Mouse (Mus musculus): ENCODE data around the gene H2al1f. TPM values are rescaled to one million over a fixed set of nuclear protein-coding genes. Genes with fewer than 3 reads are reported as not detected.

H2al1f gene
- polyA plus RNA-seq, 1 experiment from 2014 or later, result not detected

GRCm38 (mm10) chrX:11346756-11347155 is 31.8 kb downstream of the H2al1f start:
- WGBS, result 86% methylated on average over 3 of the region's 3 CpGs
- no peak overlapping the region for H3K9ac ChIP-seq (ENCODE audit: low read length)
- no peak overlapping the region for H3K27ac ChIP-seq (ENCODE audit: low read length)
- no peak for ATAC-seq (ENCODE audit: low read depth)
- H3K4me3 ChIP-seq (ENCODE audit: low read length), result no peak overlapping the region
- no peaks in the 10 kb centered on the region for H3K9me3 ChIP-seq (ENCODE audit: control insufficient read depth, low read length)
- H3K4me1 ChIP-seq (replicated peaks; ENCODE audit: control insufficient read depth, insufficient read depth, low read length), result no peaks in the 10 kb centered on the region
- no peak overlapping the region for H3K4me2 ChIP-seq (ENCODE audit: low read depth, low read length)
- H3K27me3 ChIP-seq (ENCODE audit: control insufficient read depth, insufficient read depth, low read depth, low read length), result no peaks in the 10 kb centered on the region
- H3K36me3 ChIP-seq (ENCODE audit: control insufficient read depth, insufficient read depth, low read length), result no peaks in the 10 kb centered on the region

- ATAC-seq (ENCODE audit: low read depth), result no peak
- H3K4me3 ChIP-seq (ENCODE audit: low read length), result no peak overlapping the region
- no peaks in the 10 kb centered on the region for H3K9me3 ChIP-seq (ENCODE audit: control insufficient read depth, low read length)
- H3K27ac ChIP-seq (ENCODE audit: low read length), result no peak overlapping the region
- WGBS, result 84% methylated on average over 6 of the region's 6 CpGs
- no peaks in the 10 kb centered on the region; the same call in 1 of the 2 replicates for H3K27me3 ChIP-seq (ENCODE audit: control insufficient read depth, insufficient read depth, low read depth, low read length)
- H3K36me3 ChIP-seq (ENCODE audit: control insufficient read depth, insufficient read depth, low read length), result no peaks in the 10 kb centered on the region
- H3K4me2 ChIP-seq (ENCODE audit: low read depth, low read length), result no peak overlapping the region
- H3K4me1 ChIP-seq (replicated peaks; ENCODE audit: control insufficient read depth, insufficient read depth, low read length), result no peaks in the 10 kb centered on the region; the same call in 1 of the 2 replicates
- H3K9ac ChIP-seq (ENCODE audit: low read length), result no peak overlapping the region
Measured at GRCm38 (mm10) chrX:11360823-11361222, 45.9 kb downstream of the H2al1f start.

GRCm38 (mm10) chrX:11361261-11361660 is 46.3 kb downstream of the H2al1f start:
- no peak for ATAC-seq (ENCODE audit: low read depth)
- H3K9me3 ChIP-seq (ENCODE audit: control insufficient read depth, low read length), result no peaks in the 10 kb centered on the region

GRCm38 (mm10) chrX:11363890-11364289 is 48.9 kb downstream of the H2al1f start:
- Histone ChIP-seq H3K4me2 (ENCODE audit: low read depth, low read length) (no peak overlapping the region), H3K27ac (ENCODE audit: low read length) (no peak overlapping the region), H3K9me3 (ENCODE audit: control insufficient read depth, low read length) (no peaks in the 10 kb centered on the region), H3K27me3 (ENCODE audit: control insufficient read depth, insufficient read depth, low read depth, low read length) (no peaks in the 10 kb centered on the region; the same call in 1 of the 2 replicates), H3K4me3 (ENCODE audit: low read length) (no peak overlapping the region), H3K4me1 (replicated peaks; ENCODE audit: control insufficient read depth, insufficient read depth, low read length) (no peaks in the 10 kb centered on the region; the same call in 1 of the 2 replicates), H3K36me3 (ENCODE audit: control insufficient read depth, insufficient read depth, low read length) (no peaks in the 10 kb centered on the region), H3K9ac (ENCODE audit: low read length) (no peak overlapping the region)
- 47% methylated on average over 6 of the region's 6 CpGs for WGBS
- 0 out of 2 replicates have a peak, but pooled peaks have one; percentile 45 for ATAC-seq (ENCODE audit: low read depth)

More at GRCm38 (mm10) chrX:11361261-11361660, 46.3 kb downstream of the H2al1f start:
- 88% methylated on average over 2 of the region's 2 CpGs for WGBS
- Histone ChIP-seq H3K36me3 (ENCODE audit: control insufficient read depth, insufficient read depth, low read length) (no peaks in the 10 kb centered on the region), H3K9ac (ENCODE audit: low read length) (no peak overlapping the region), H3K4me3 (ENCODE audit: low read length) (no peak overlapping the region), H3K4me2 (ENCODE audit: low read depth, low read length) (no peak overlapping the region), H3K27me3 (ENCODE audit: control insufficient read depth, insufficient read depth, low read depth, low read length) (no peaks in the 10 kb centered on the region; the same call in 1 of the 2 replicates), H3K4me1 (replicated peaks; ENCODE audit: control insufficient read depth, insufficient read depth, low read length) (no peaks in the 10 kb centered on the region; the same call in 1 of the 2 replicates), H3K27ac (ENCODE audit: low read length) (no peak overlapping the region)

Other genes starting within 250 kb of the H2al1f start
- gene H2al1a, start 15.9 kb upstream of the H2al1f start, polyA plus RNA-seq (2015; fragmentation: Nextera tagmentation; extraction: Ambion mirVana), result not detected in 2 replicates
- gene H2al1b, start 12.7 kb upstream of the H2al1f start, polyA plus RNA-seq (2015; fragmentation: Nextera tagmentation; extraction: Ambion mirVana), result not detected in 2 replicates
- gene H2al1c, start 9.5 kb upstream of the H2al1f start, polyA plus RNA-seq (2015; fragmentation: Nextera tagmentation; extraction: Ambion mirVana), result not detected in 2 replicates
- gene H2al1d, start 6.3 kb upstream of the H2al1f start, polyA plus RNA-seq (2015; fragmentation: Nextera tagmentation; extraction: Ambion mirVana), result not detected in 2 replicates
- gene H2al1e, start 3.2 kb upstream of the H2al1f start, polyA plus RNA-seq (2015; fragmentation: Nextera tagmentation; extraction: Ambion mirVana), result not detected in 2 replicates
- gene H2al1g, start 3.1 kb downstream of the H2al1f start, polyA plus RNA-seq (2015; fragmentation: Nextera tagmentation; extraction: Ambion mirVana), result not detected in 2 replicates
- not detected in 2 replicates for gene H2al1h, start 6.3 kb downstream of the H2al1f start, polyA plus RNA-seq (2015; fragmentation: Nextera tagmentation; extraction: Ambion mirVana)
- gene H2al1i, start 9.5 kb downstream of the H2al1f start, polyA plus RNA-seq (2015; fragmentation: Nextera tagmentation; extraction: Ambion mirVana), result not detected in 2 replicates
- not detected in 2 replicates for gene H2al1j, start 12.7 kb downstream of the H2al1f start, polyA plus RNA-seq (2015; fragmentation: Nextera tagmentation; extraction: Ambion mirVana)